Mouse (Mus musculus) hindbrain, embryonic 11.5 days (tissue): ENCODE results near the gene Sumo1. TPM values are rescaled to one million over a fixed set of nuclear protein-coding genes. Genes with fewer than 3 reads are reported as not detected.

Source experiments
- ATAC-seq: fragments of 200-750 bp; cut with Nextera tagmentation; 2 replicates; pipeline ENCODE4 v1.8.0; 2017; ENCODE audit warnings: mild to moderate bottlenecking, moderate TSS enrichment, moderate library complexity; ENCODE audit not compliant: low FRiP score
- DNase-seq: peaks from one replicate; pipeline ENCODE4 v3.0.0-alpha.2; 2015; ENCODE audit warnings: low spot score
- H3K27ac ChIP-seq: fragments of 300-500 bp; sonication (generic); 2 replicates; pipeline ENCODE4 v1.5.1; 2014; ENCODE audit warnings: mild to moderate bottlenecking, low read depth, low read length
- H3K27me3 ChIP-seq: fragments of 300-500 bp; sonication (generic); 2 replicates; pipeline ENCODE4 v1.6.1; 2014; ENCODE audit warnings: mild to moderate bottlenecking, low read length, moderate library complexity, mixed read lengths; ENCODE audit not compliant: control insufficient read depth, insufficient read depth
- H3K36me3 ChIP-seq: fragments of 300-500 bp; sonication (generic); 2 replicates; pipeline ENCODE4 v1.6.1; 2014; ENCODE audit warnings: mild to moderate bottlenecking, low read length, moderate library complexity, mixed read lengths; ENCODE audit not compliant: control insufficient read depth, insufficient read depth
- H3K4me1 ChIP-seq: fragments of 300-500 bp; sonication (generic); replicated peaks from 2 replicates; pipeline ENCODE4 v1.6.1; 2014; ENCODE audit warnings: low read length, mixed read lengths; ENCODE audit not compliant: control insufficient read depth, insufficient read depth
- H3K4me2 ChIP-seq: fragments of 300-500 bp; sonication (generic); replicated peaks from 2 replicates; pipeline ENCODE4 v1.6.1; 2014; ENCODE audit warnings: mild to moderate bottlenecking, low read depth, low read length
- H3K4me3 ChIP-seq: fragments of 300-500 bp; sonication (generic); 2 replicates; pipeline ENCODE4 v1.5.1; 2014; ENCODE audit warnings: low read depth, low read length
- H3K9ac ChIP-seq: fragments of 300-500 bp; sonication (generic); 2 replicates; pipeline ENCODE4 v1.6.1; 2014; ENCODE audit warnings: low read depth, low read length
- H3K9me3 ChIP-seq: fragments of 300-500 bp; sonication (generic); 2 replicates; pipeline ENCODE4 v1.6.1; 2016; ENCODE audit warnings: low read length; ENCODE audit not compliant: control insufficient read depth
- WGBS: fragments of 180-500 bp; shearing (Covaris S2); extraction: QIAGEN DNeasy Blood & Tissue Kit; methylation state at CpG from one replicate; pipeline ENCODE4 v1.1.7; 2014; 5-methylcytosine and 5-hydroxymethylcytosine counted together
- polyA plus RNA-seq: library from polyadenylated mRNA; unstranded; fragments of >200 nt; fragmentation: Nextera tagmentation; extraction: Ambion mirVana; gene quantifications from 2 replicates; pipeline ENCODE4 v1.2.1, GENCODE M21; 2014

Sumo1 gene
- polyA plus RNA-seq, 1 experiment from 2014 or later: 571 TPM

GRCm38 (mm10) chr1:59593622-59594035, 77.0 kb downstream of the Sumo1 start:
- Histone ChIP-seq H3K4me2 (no peak overlapping the region), H3K9ac (no peak overlapping the region), H3K9me3 (no peaks in the 10 kb centered on the region), H3K4me3 (no peak overlapping the region), H3K36me3 (no peaks in the 10 kb centered on the region), H3K27me3 (peaks cover 4% of the 10 kb centered on the region; the same call in 1 of the 2 replicates), H3K27ac (no peak overlapping the region), H3K4me1 (no peaks in the 10 kb centered on the region)
- 75% methylated on average over 2 of the region's 2 CpGs for WGBS
- no peak for DNase-seq
- no peak for ATAC-seq

- WGBS: 34% methylated on average over 12 of the region's 12 CpGs
- DNase-seq: no peak
- H3K4me2 ChIP-seq: no peak overlapping the region; the same call in 1 of the 2 replicates
Measured at GRCm38 (mm10) chr1:59592876-59593275, 77.8 kb downstream of the Sumo1 start.

DNA sequence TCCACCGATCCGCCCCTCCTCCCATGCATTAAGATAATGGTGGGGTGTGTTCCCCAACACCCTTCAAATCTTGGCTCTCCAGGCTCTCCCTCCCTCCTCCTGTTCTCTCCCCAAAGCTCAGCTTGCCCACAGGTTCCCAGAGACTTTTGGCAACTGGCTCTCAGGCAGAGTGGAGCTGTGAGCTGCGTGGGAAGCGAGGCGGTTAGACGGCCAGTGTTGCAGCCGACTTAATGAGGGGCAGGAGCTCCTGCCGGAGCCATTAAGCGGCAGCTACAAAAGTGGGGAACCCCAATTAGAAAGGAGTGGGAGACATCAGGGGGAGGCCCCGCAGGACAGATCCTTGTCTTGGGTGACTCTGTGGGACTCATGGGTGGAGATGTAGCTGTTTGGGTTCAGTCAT, 78.3 kb downstream of the Sumo1 start:
- H3K4me2 ChIP-seq: no peak overlapping the region; the same call in 1 of the 2 replicates
- no peak for ATAC-seq
- H3K27ac ChIP-seq: no peak overlapping the region
- H3K27me3 ChIP-seq: peaks cover 4% of the 10 kb centered on the region; the same call in 1 of the 2 replicates
- no peak overlapping the region for H3K4me3 ChIP-seq
- H3K36me3 ChIP-seq: no peaks in the 10 kb centered on the region
- 9% methylated on average over 10 of the region's 10 CpGs for WGBS
- H3K9me3 ChIP-seq: no peaks in the 10 kb centered on the region
- peak; percentile 37 for DNase-seq
- H3K9ac ChIP-seq: no peak overlapping the region
- H3K4me1 ChIP-seq: no peaks in the 10 kb centered on the region

More at GRCm38 (mm10) chr1:59592876-59593275, 77.8 kb downstream of the Sumo1 start:
- Histone ChIP-seq H3K27ac (no peak overlapping the region), H3K27me3 (peaks cover 4% of the 10 kb centered on the region; the same call in 1 of the 2 replicates), H3K4me3 (no peak overlapping the region), H3K4me1 (no peaks in the 10 kb centered on the region), H3K36me3 (no peaks in the 10 kb centered on the region), H3K9me3 (no peaks in the 10 kb centered on the region), H3K9ac (no peak overlapping the region)
- no peak for ATAC-seq

GRCm38 (mm10) chr1:59589271-59589670, 81.4 kb downstream of the Sumo1 start:
- Histone ChIP-seq H3K27me3 (peaks cover 4% of the 10 kb centered on the region; the same call in 1 of the 2 replicates), H3K36me3 (no peaks in the 10 kb centered on the region), H3K27ac (no peak overlapping the region), H3K4me2 (no peak overlapping the region), H3K4me3 (no peak overlapping the region), H3K4me1 (no peaks in the 10 kb centered on the region), H3K9me3 (no peaks in the 10 kb centered on the region), H3K9ac (no peak overlapping the region)
- no peak for ATAC-seq
- no peak for DNase-seq
- WGBS: 89% methylated on average over 1 of the region's 1 CpGs

- H3K4me2 ChIP-seq: no peak overlapping the region; the same call in 1 of the 2 replicates
- no peak overlapping the region for H3K4me3 ChIP-seq
- ATAC-seq (peak; percentile 35; the same call in 1 of the 2 replicates), DNase-seq (peak; percentile 85)
- no peaks in the 10 kb centered on the region for H3K4me1 ChIP-seq
- 9% methylated on average over 18 of the region's 18 CpGs for WGBS
- no peaks in the 10 kb centered on the region for H3K36me3 ChIP-seq
- H3K9me3 ChIP-seq: no peaks in the 10 kb centered on the region
- H3K27me3 ChIP-seq: no peaks in the 10 kb centered on the region
- H3K9ac ChIP-seq: peak overlapping the region; percentile 20; the same call in 1 of the 2 replicates
- H3K27ac ChIP-seq: no peak overlapping the region
Measured at GRCm38 (mm10) chr1:59584656-59585410, 85.8 kb downstream of the Sumo1 start.

GRCm38 (mm10) chr1:59580880-59581279, 89.8 kb downstream of the Sumo1 start:
- no peak overlapping the region for H3K4me2 ChIP-seq
- H3K4me1 ChIP-seq: no peaks in the 10 kb centered on the region
- H3K27me3 ChIP-seq: no peaks in the 10 kb centered on the region
- WGBS: 88% methylated on average over 3 of the region's 3 CpGs
- H3K27ac ChIP-seq: no peak overlapping the region
- no peak overlapping the region for H3K9ac ChIP-seq
- no peak overlapping the region for H3K4me3 ChIP-seq
- H3K36me3 ChIP-seq: no peaks in the 10 kb centered on the region
- H3K9me3 ChIP-seq: no peaks in the 10 kb centered on the region
- ATAC-seq (no peak), DNase-seq (no peak)

GRCm38 (mm10) chr1:59580131-59580751, 90.4 kb downstream of the Sumo1 start:
- ATAC-seq: no peak
- no peaks in the 10 kb centered on the region for H3K9me3 ChIP-seq
- no peaks in the 10 kb centered on the region for H3K4me1 ChIP-seq
- no peaks in the 10 kb centered on the region for H3K27me3 ChIP-seq
- DNase-seq: no peak
- H3K27ac ChIP-seq: no peak overlapping the region
- no peaks in the 10 kb centered on the region for H3K36me3 ChIP-seq
- H3K9ac ChIP-seq: no peak overlapping the region
- H3K4me3 ChIP-seq: no peak overlapping the region
- 52% methylated on average over 8 of the region's 8 CpGs for WGBS
- H3K4me2 ChIP-seq: no peak overlapping the region

DNA sequence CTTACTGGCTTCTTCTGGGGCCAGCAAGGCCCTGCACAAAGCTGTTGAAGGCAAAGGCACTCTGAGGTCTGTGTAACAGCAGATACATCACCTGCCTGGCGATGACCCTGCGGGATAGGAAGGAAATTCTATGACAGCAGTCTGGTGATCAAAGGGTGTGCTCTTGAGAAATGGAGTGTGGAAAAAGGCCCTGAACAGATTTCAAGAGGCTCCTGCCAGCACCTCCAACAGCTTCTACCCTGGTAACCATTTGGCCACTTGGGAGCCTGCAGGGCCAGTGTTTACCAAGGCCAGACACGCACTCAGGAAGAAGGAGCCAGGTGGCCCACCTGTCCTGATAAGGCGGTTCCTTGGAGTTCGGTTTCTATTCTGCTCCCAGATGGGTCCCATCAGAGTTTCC, 91.3 kb downstream of the Sumo1 start:
- H3K4me1 ChIP-seq: no peaks in the 10 kb centered on the region
- H3K9me3 ChIP-seq: no peaks in the 10 kb centered on the region
- 70% methylated on average over 5 of the region's 5 CpGs for WGBS
- H3K27me3 ChIP-seq: no peaks in the 10 kb centered on the region
- ATAC-seq: no peak
- H3K9ac ChIP-seq: no peak overlapping the region
- no peak overlapping the region for H3K4me2 ChIP-seq
- no peak overlapping the region for H3K27ac ChIP-seq
- DNase-seq: no peak
- no peaks in the 10 kb centered on the region for H3K36me3 ChIP-seq
- no peak overlapping the region for H3K4me3 ChIP-seq
